Mouse (Mus musculus): Measurements from ENCODE around the gene Ccdc18. TPM values are rescaled to one million over a fixed set of nuclear protein-coding genes. Genes with fewer than 3 reads are reported as not detected.
"Not testable (repeated sequence)": the region's sequence is repeated elsewhere in the genome, so short reads cannot be mapped to it uniquely, and the experiment has no call there.

The Ccdc18 gene
- 1.5 and 10.9 TPM in 2 replicates for total RNA-seq (2014; rRNA removed; ENCODE audit: low replicate concordance)
- polyA plus RNA-seq (2015; fragmentation: Nextera tagmentation; extraction: Ambion mirVana), result 1.4 and 1.7 TPM in 2 replicates

DNA sequence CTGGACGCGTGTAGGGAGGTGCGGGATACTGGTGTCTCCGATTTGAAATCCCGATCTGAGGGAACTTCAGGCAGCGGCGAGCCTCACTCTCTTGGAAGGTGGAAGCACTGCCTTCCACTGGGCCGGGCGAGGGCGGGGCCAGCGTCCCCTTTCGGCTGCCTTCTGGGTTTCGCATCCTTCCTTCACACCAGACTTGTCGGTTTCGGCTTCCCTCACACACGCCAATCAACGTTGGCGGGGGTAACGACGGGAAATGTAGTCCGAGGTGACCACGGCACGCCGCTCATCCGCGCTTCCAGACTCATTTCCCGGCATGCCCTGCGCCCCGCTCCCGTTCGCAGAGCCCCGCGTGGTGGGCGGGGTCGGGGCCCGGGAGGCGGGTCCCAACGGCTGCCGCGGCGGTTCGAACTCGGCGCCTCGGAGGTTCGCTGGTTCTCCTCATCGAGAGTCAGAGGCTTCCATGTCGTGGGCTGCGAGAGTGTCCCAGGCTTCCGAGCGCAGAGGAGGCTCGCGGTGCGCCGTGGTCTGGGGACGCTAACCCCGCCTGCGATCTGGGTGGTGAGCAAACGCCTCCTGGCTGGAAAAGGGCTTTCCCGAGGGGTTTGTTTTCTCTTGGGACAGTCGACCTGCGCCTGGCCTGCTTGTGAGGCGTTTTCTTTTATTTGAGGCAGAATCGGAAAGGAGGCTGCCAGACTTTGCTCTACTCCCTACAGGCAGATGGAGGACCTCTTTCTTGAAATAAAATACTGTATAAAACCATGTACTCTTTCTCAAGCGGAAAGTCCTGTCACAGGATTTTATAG is at the start of gene Ccdc18, which contains the start of gene Tmed5:
TSS of gene Ccdc18 (plus strand) at position 435 of the 803 bp plus-strand sequence.
TSS of gene Tmed5 (minus strand) at position 180 of the 803 bp plus-strand sequence.
- Histone ChIP-seq H3K36me3 (replicated peaks; ENCODE audit: control insufficient read depth, insufficient read depth, low read length) (peaks cover 8% of the 10 kb centered on the region; the same call in 1 of the 2 replicates), H3K4me3 (ENCODE audit: low read depth, low read length) (peak within 1 kb of the TSS; percentile 91), H3K4me1 (ENCODE audit: control insufficient read depth, insufficient read depth) (no peaks in the 10 kb centered on the region), H3K27ac (ENCODE audit: low read depth) (peak within 1 kb of the TSS; percentile 97), H3K9me3 (replicated peaks; ENCODE audit: control insufficient read depth, low read length) (no peaks in the 10 kb centered on the region), H3K4me2 (ENCODE audit: low read depth, low read length) (peak within 1 kb of the TSS; percentile 86), H3K27me3 (ENCODE audit: control insufficient read depth, insufficient read depth, low read length) (no peaks in the 10 kb centered on the region), H3K9ac (replicated peaks; ENCODE audit: low read depth, low read length) (peak within 1 kb of the TSS; percentile 87)
- under 1% methylated on average over 65 of the region's 65 CpGs for WGBS
- TF ChIP-seq CTCF (IDR thresholded peaks at IDR 0.05; ENCODE audit: low read depth) (peak; percentile 37; the same call in 1 of the 2 replicates), EP300 (IDR thresholded peaks at IDR 0.05; ENCODE audit: low read depth) (no peak)
- DNase-seq (ENCODE audit: low spot score), result peak; percentile 98
- peak; percentile 99 for ATAC-seq (ENCODE audit: insufficient read depth, low read depth)

DNA sequence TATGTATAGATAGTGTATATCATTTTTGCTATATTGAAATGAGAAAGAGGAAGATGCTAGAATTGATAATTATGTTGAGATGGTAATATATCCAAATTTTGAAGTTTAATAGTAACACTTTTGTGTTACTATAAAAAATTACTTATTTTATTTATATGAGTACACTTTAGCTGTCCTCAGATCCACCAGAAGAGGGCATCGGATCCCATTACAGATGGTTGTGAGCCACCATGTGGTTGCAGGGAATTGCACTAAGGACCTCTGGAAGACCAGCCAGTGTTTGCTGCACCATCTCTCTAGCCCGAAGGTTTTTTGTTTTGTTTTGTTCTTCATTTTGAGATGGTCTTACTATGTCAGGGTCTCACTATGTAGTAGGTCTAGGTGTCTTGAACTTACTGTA is 47.2 kb upstream of the Ccdc18 start:
- Histone ChIP-seq H3K9ac (replicated peaks; ENCODE audit: low read depth, low read length) (no peak overlapping the region), H3K27me3 (ENCODE audit: control insufficient read depth, insufficient read depth, low read length) (no peaks in the 10 kb centered on the region), H3K27ac (ENCODE audit: low read depth) (no peak overlapping the region), H3K4me2 (ENCODE audit: low read depth, low read length) (no peak overlapping the region), H3K9me3 (replicated peaks; ENCODE audit: control insufficient read depth, low read length) (no peaks in the 10 kb centered on the region), H3K4me3 (ENCODE audit: low read depth, low read length) (no peak overlapping the region), H3K4me1 (ENCODE audit: control insufficient read depth, insufficient read depth) (no peaks in the 10 kb centered on the region), H3K36me3 (replicated peaks; ENCODE audit: control insufficient read depth, insufficient read depth, low read length) (peaks cover 47% of the 10 kb centered on the region)
- DNase-seq (ENCODE audit: low spot score), result no peak
- no peak for TF ChIP-seq EP300 (IDR thresholded peaks at IDR 0.05; ENCODE audit: low read depth)
- no peak for TF ChIP-seq CTCF (IDR thresholded peaks at IDR 0.05; ENCODE audit: low read depth)
- ATAC-seq (ENCODE audit: insufficient read depth, low read depth), result no peak
- whole genome bisulfite sequencing, result 96% methylated on average over 2 of the region's 2 CpGs

DNA sequence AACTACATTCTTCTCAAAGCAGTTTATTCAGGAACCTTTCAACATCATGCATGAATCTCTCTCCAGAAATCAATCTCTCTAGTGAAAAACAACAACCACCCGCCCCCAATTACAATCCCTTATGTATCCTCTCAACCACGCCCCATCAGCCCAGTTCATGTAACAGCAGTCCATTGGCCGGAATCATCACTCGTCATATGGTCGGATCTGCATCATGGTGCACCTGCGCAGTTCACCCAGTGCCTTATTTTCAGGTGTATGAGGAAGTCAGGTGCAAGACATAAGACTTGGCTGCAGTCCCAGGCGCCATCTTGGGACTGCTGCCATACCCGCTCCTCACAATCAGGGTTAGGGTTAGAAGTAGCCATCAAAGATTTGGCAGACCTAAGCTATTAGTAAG is 39.9 kb upstream of the Ccdc18 start:
- H3K9ac ChIP-seq (replicated peaks; ENCODE audit: low read depth, low read length); H3K9me3 ChIP-seq (replicated peaks; ENCODE audit: control insufficient read depth, low read length); DNase-seq (ENCODE audit: low spot score); H3K4me3 ChIP-seq (ENCODE audit: low read depth, low read length); H3K27me3 ChIP-seq (ENCODE audit: control insufficient read depth, insufficient read depth, low read length); ATAC-seq (ENCODE audit: insufficient read depth, low read depth); H3K27ac ChIP-seq (ENCODE audit: low read depth); H3K4me1 ChIP-seq (ENCODE audit: control insufficient read depth, insufficient read depth); H3K4me2 ChIP-seq (ENCODE audit: low read depth, low read length): not testable (repeated sequence)
- H3K36me3 ChIP-seq (replicated peaks; ENCODE audit: control insufficient read depth, insufficient read depth, low read length), result peaks cover 57% of the 10 kb centered on the region
- 96% methylated on average over 8 of the region's 8 CpGs for whole genome bisulfite sequencing

DNA sequence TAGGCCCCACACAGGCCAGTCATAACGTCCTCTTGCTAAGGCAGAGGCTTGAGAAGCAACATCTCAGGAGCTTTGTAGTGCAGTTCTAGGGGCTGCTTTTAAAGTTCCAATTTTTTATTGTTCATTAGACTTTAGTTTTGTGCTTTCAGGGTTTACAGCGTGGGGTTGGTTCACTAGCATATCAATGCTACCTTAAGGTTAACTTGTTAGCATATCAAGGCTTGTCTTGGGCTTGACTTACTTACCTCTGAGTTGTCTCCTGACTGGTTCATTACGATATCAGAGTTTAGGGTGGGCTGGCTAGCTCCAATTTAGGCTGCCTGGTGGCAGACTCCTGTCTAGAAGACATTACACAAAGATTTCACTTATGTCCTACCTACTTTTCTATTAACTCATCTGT is 35.0 kb upstream of the Ccdc18 start:
- no peak overlapping the region for H3K9ac ChIP-seq (replicated peaks; ENCODE audit: low read depth, low read length)
- no peaks in the 10 kb centered on the region for H3K9me3 ChIP-seq (replicated peaks; ENCODE audit: control insufficient read depth, low read length)
- H3K36me3 ChIP-seq (replicated peaks; ENCODE audit: control insufficient read depth, insufficient read depth, low read length), result peaks cover 37% of the 10 kb centered on the region
- no peak overlapping the region for H3K4me2 ChIP-seq (ENCODE audit: low read depth, low read length)
- H3K4me3 ChIP-seq (ENCODE audit: low read depth, low read length), result no peak overlapping the region
- no peaks in the 10 kb centered on the region for H3K27me3 ChIP-seq (ENCODE audit: control insufficient read depth, insufficient read depth, low read length)
- WGBS, result 95% methylated on average over 3 of the region's 3 CpGs
- no peaks in the 10 kb centered on the region for H3K4me1 ChIP-seq (ENCODE audit: control insufficient read depth, insufficient read depth)
- TF ChIP-seq EP300 (IDR thresholded peaks at IDR 0.05; ENCODE audit: low read depth) (no peak), CTCF (IDR thresholded peaks at IDR 0.05; ENCODE audit: low read depth) (no peak)
- H3K27ac ChIP-seq (ENCODE audit: low read depth), result no peak overlapping the region
- DNase-seq (ENCODE audit: low spot score) (no peak), ATAC-seq (ENCODE audit: insufficient read depth, low read depth) (no peak)

DNA sequence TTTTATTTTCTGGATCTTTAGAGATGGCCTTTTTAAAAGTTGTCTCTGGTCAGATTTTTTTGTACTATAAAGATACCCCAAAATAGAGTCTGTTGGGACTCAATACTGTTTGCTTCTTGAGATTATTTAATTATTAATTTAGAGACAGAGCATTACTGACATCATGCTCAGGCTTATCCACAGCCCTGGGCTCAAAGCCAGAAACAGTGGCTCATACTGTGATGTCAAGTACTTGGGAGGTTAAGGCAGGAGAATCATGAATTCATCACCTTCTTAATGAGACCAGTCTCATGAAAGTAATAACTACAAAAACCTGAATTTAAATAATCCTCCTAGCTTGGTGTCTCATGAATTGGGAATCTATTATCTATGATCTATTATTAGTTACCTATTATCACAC is 32.5 kb upstream of the Ccdc18 start:
- TF ChIP-seq EP300 (IDR thresholded peaks at IDR 0.05; ENCODE audit: low read depth) (no peak), CTCF (IDR thresholded peaks at IDR 0.05; ENCODE audit: low read depth) (no peak)
- no peak overlapping the region for H3K4me3 ChIP-seq (ENCODE audit: low read depth, low read length)
- ATAC-seq (ENCODE audit: insufficient read depth, low read depth), result no peak
- H3K36me3 ChIP-seq (replicated peaks; ENCODE audit: control insufficient read depth, insufficient read depth, low read length), result peaks cover 38% of the 10 kb centered on the region
- no peaks in the 10 kb centered on the region for H3K27me3 ChIP-seq (ENCODE audit: control insufficient read depth, insufficient read depth, low read length)
- H3K9ac ChIP-seq (replicated peaks; ENCODE audit: low read depth, low read length), result no peak overlapping the region
- no peak overlapping the region for H3K4me2 ChIP-seq (ENCODE audit: low read depth, low read length)
- H3K9me3 ChIP-seq (replicated peaks; ENCODE audit: control insufficient read depth, low read length), result no peaks in the 10 kb centered on the region
- H3K4me1 ChIP-seq (ENCODE audit: control insufficient read depth, insufficient read depth), result no peaks in the 10 kb centered on the region
- no peak overlapping the region for H3K27ac ChIP-seq (ENCODE audit: low read depth)
- peak; percentile 41 for DNase-seq (ENCODE audit: low spot score)

All from heart, postnatal 0 days (tissue).